Comparison of ENCODE assay signal across 19 mouse cellular contexts in genomic region chr7:68329000-68329399, GRCm38 (mm10). TPM values are rescaled to one million over a fixed set of nuclear protein-coding genes. Genes with fewer than 3 reads are reported as not detected.
DNase-seq lines count a peak whose midpoint lies in the region; ATAC-seq and TF ChIP-seq lines count a peak whose summit lies in the region.
"Had no signal": no experiment of that assay in that cellular context is flagged by ENCODE, and none has a peak within 500 bp of the region (broad histone marks: within the 10 kb centered on the region; RNA-seq: fewer than 3 reads in every experiment).

No protein-coding gene starts in this region.

- no peak overlapping the region for H3K4me3 ChIP-seq in thymus, adult 2 months (ENCODE audit: control insufficient read depth, insufficient read depth, low read length)
- no peak overlapping the region for H3K4me3 ChIP-seq in lung, postnatal 0 days (ENCODE audit: low read depth, low read length)
- H3K4me3 ChIP-seq in kidney, embryonic 16.5 days (ENCODE audit: low read length) = no peak overlapping the region
- H3K4me3 ChIP-seq in hindbrain, embryonic 13.5 days = no peak overlapping the region
- H3K4me3 ChIP-seq: embryonic facial prominence, embryonic 10.5 days; forebrain, embryonic 13.5 days; gastrocnemius, adult 2 months; heart, adult 2 months; heart, embryonic 13.5 days; intestine, embryonic 15.5 days had no signal

- no peak for TF ChIP-seq EP300 in lung, postnatal 0 days (IDR thresholded peaks at IDR 0.05)

- TF ChIP-seq POLR2A in thymus, adult 2 months (IDR thresholded peaks at IDR 0.05; ENCODE audit: control insufficient read depth, extremely low read depth, insufficient read depth, low read length, poor library complexity) = no peak

- H3K9me3 ChIP-seq in lung, postnatal 0 days (ENCODE audit: low read length) = no peaks in the 10 kb centered on the region
- 0 out of 2 replicates have a peak, but pooled peaks cover 5% of the 10 kb centered on the region for H3K9me3 ChIP-seq in kidney, embryonic 16.5 days (ENCODE audit: low read length)
- H3K9me3 ChIP-seq in hindbrain, embryonic 13.5 days = no peaks in the 10 kb centered on the region
- H3K9me3 ChIP-seq: embryonic facial prominence, embryonic 10.5 days; forebrain, embryonic 13.5 days; heart, embryonic 13.5 days; intestine, embryonic 15.5 days had no signal

- no peak for TF ChIP-seq CTCF in thymus, adult 2 months (IDR thresholded peaks at IDR 0.05; ENCODE audit: borderline replicate concordance, control insufficient read depth, extremely low read depth, insufficient read depth, low read length, poor library complexity)
- no peak for TF ChIP-seq CTCF in lung, postnatal 0 days (IDR thresholded peaks at IDR 0.05)

- ATAC-seq in CD4-positive, CD25-positive, alpha-beta regulatory T cell, adult 4 months = peak; percentile 78
- ATAC-seq in activated CD4-positive, CD25-positive, alpha-beta regulatory T cell, adult 4 months = peak; percentile 71
- ATAC-seq in lung, postnatal 0 days = no peak
- no peak for ATAC-seq in kidney, embryonic 16.5 days (ENCODE audit: low FRiP score, low TSS enrichment)
- no peak for ATAC-seq in hindbrain, embryonic 13.5 days (ENCODE audit: low FRiP score)
- ATAC-seq: forebrain, embryonic 13.5 days; hindbrain, embryonic 16.5 days; intestine, embryonic 15.5 days had no signal

- no peaks in the 10 kb centered on the region for H3K27me3 ChIP-seq in thymus, adult 2 months (ENCODE audit: control insufficient read depth, insufficient read depth, low read length)
- no peaks in the 10 kb centered on the region for H3K27me3 ChIP-seq in lung, postnatal 0 days (replicated peaks; ENCODE audit: insufficient read depth, low read length)
- no peaks in the 10 kb centered on the region for H3K27me3 ChIP-seq in kidney, embryonic 16.5 days (ENCODE audit: insufficient read depth, low read length)
- no peaks in the 10 kb centered on the region for H3K27me3 ChIP-seq in hindbrain, embryonic 13.5 days
- H3K27me3 ChIP-seq: forebrain, embryonic 13.5 days; heart, embryonic 13.5 days; intestine, embryonic 15.5 days had no signal

- WGBS in thymus, adult 2 months = 40% methylated on average over 9 of the region's 9 CpGs
- 80% methylated on average over 9 of the region's 9 CpGs for WGBS in lung, postnatal 0 days
- 79% methylated on average over 9 of the region's 9 CpGs for WGBS in kidney, embryonic 16.5 days
- WGBS in hindbrain, embryonic 13.5 days = 87% methylated on average over 9 of the region's 9 CpGs

- H3K4me1 ChIP-seq in thymus, adult 2 months (replicated peaks; ENCODE audit: control insufficient read depth, insufficient read depth, low read length) = peaks cover 20% of the 10 kb centered on the region
- H3K4me1 ChIP-seq in lung, postnatal 0 days (ENCODE audit: insufficient read depth, low read depth, low read length) = no peaks in the 10 kb centered on the region
- no peaks in the 10 kb centered on the region for H3K4me1 ChIP-seq in kidney, embryonic 16.5 days (ENCODE audit: insufficient read depth, low read length)
- H3K4me1 ChIP-seq in hindbrain, embryonic 13.5 days (replicated peaks) = no peaks in the 10 kb centered on the region
- H3K4me1 ChIP-seq: forebrain, embryonic 13.5 days; heart, embryonic 13.5 days; intestine, embryonic 15.5 days had no signal

- peak; percentile 46 for DNase-seq in thymus, adult 2 months
- peak; percentile 37 to 56 for DNase-seq in thymus, postnatal 36 days
- DNase-seq in gastrocnemius, postnatal 10 days = no peak
- DNase-seq in lung, postnatal 0 days (ENCODE audit: low spot score) = no peak
- DNase-seq: adrenal gland, postnatal 14 days; cerebellum, adult 11-12 months; cerebellum, adult 9-11 months; gastrocnemius, adult 2 months; heart, adult 2 months; heart, postnatal 36 days had no signal

- no peak overlapping the region for H3K9ac ChIP-seq in lung, postnatal 0 days (replicated peaks; ENCODE audit: low read depth)
- H3K9ac ChIP-seq in kidney, embryonic 16.5 days (replicated peaks; ENCODE audit: low read length) = no peak overlapping the region
- no peak overlapping the region for H3K9ac ChIP-seq in hindbrain, embryonic 13.5 days
- H3K9ac ChIP-seq: forebrain, embryonic 13.5 days; heart, embryonic 13.5 days; intestine, embryonic 15.5 days had no signal

- H3K27ac ChIP-seq in thymus, adult 2 months (ENCODE audit: control insufficient read depth, insufficient read depth, low read length) = no peak overlapping the region
- H3K27ac ChIP-seq in lung, postnatal 0 days (ENCODE audit: low read length) = no peak overlapping the region
- no peak overlapping the region for H3K27ac ChIP-seq in kidney, embryonic 16.5 days (ENCODE audit: low read length)
- H3K27ac ChIP-seq in hindbrain, embryonic 13.5 days = no peak overlapping the region
- H3K27ac ChIP-seq: embryonic facial prominence, embryonic 10.5 days; forebrain, embryonic 13.5 days; gastrocnemius, adult 2 months; heart, adult 2 months; heart, embryonic 13.5 days; intestine, embryonic 15.5 days had no signal

- H3K36me3 ChIP-seq in thymus, adult 2 months (ENCODE audit: control insufficient read depth, insufficient read depth, low read length) = peaks cover 24% of the 10 kb centered on the region
- H3K36me3 ChIP-seq in lung, postnatal 0 days (ENCODE audit: insufficient read depth, low read length) = no peaks in the 10 kb centered on the region
- no peaks in the 10 kb centered on the region for H3K36me3 ChIP-seq in kidney, embryonic 16.5 days (ENCODE audit: insufficient read depth, low read length)
- H3K36me3 ChIP-seq in hindbrain, embryonic 13.5 days = no peaks in the 10 kb centered on the region
- H3K36me3 ChIP-seq: embryonic facial prominence, embryonic 10.5 days; heart, embryonic 13.5 days; intestine, embryonic 15.5 days had no signal

- H3K4me2 ChIP-seq in lung, postnatal 0 days (replicated peaks; ENCODE audit: low read depth, low read length) = no peak overlapping the region
- no peak overlapping the region for H3K4me2 ChIP-seq in kidney, embryonic 16.5 days (replicated peaks; ENCODE audit: low read depth, low read length)
- H3K4me2 ChIP-seq in hindbrain, embryonic 13.5 days = no peak overlapping the region
- H3K4me2 ChIP-seq: forebrain, embryonic 13.5 days; heart, embryonic 13.5 days; intestine, embryonic 15.5 days had no signal

RNA-seq across cellular contexts. Expression of gene Fam169b, which starts 55.4 kb away (rescaled TPM):
- polyA plus RNA-seq in CD4-positive, CD25-positive, alpha-beta regulatory T cell, adult 4 months (2017; shearing (Covaris generic)) = 100 to 1,000 TPM; 124 to 148 TPM
- 10 to 100 TPM; 85.3 to 95.2 TPM for polyA plus RNA-seq in activated CD4-positive, CD25-positive, alpha-beta regulatory T cell, adult 4 months (2017; shearing (Covaris generic))
- 111 and 114 TPM in 2 replicates for polyA plus RNA-seq in thymus, adult 2 months (2012; rRNA removed)
- total RNA-seq in gastrocnemius, postnatal 10 days (2021) = 1 to 10 TPM; 1.1 to 2.9 TPM
- polyA plus RNA-seq in lung, postnatal 0 days (2015; fragmentation: Nextera tagmentation; extraction: Ambion mirVana) = 0.37 and 0.69 TPM in 2 replicates
- polyA plus RNA-seq in kidney, embryonic 16.5 days (2015; fragmentation: Nextera tagmentation; extraction: Ambion mirVana) = 1.1 and 1.5 TPM in 2 replicates
- 0.14 TPM in 1 of 2 replicates, not detected in the other for polyA plus RNA-seq in hindbrain, embryonic 13.5 days (2015; fragmentation: Nextera tagmentation; extraction: Ambion mirVana)
- polyA plus RNA-seq: forebrain, embryonic 13.5 days; hindbrain, embryonic 16.5 days had no signal

Comparison
In these comparisons a context has a peak if more than half of its experiments do, and no peak if none do; other contexts are left out.
1. ATAC-seq: peak in CD4-positive, CD25-positive, alpha-beta regulatory T cell, adult 4 months (single experiment) and activated CD4-positive, CD25-positive, alpha-beta regulatory T cell, adult 4 months (single experiment); none in lung, postnatal 0 days (single experiment), kidney, embryonic 16.5 days (single experiment) and hindbrain, embryonic 13.5 days (single experiment).
2. DNase-seq: peak in thymus, adult 2 months (single experiment) and thymus, postnatal 36 days (2 of 2); none in gastrocnemius, postnatal 10 days (single experiment) and lung, postnatal 0 days (single experiment).
3. RNA of gene Fam169b, which starts 55.4 kb away (polyA plus RNA-seq): 124 to 148 TPM in CD4-positive, CD25-positive, alpha-beta regulatory T cell, adult 4 months, 111 to 114 TPM in thymus, adult 2 months and 85.3 to 95.2 TPM in activated CD4-positive, CD25-positive, alpha-beta regulatory T cell, adult 4 months; 1.1 to 1.5 TPM in kidney, embryonic 16.5 days, 0.37 to 0.69 TPM in lung, postnatal 0 days and 0.14 TPM in hindbrain, embryonic 13.5 days; every median in the first group is over 10 times any median in the second.